Mouse (Mus musculus): ENCODE measurements at regions not wholly inside any gene's neighbourhood (a gene's known extent, or its start where the extent isn't known, plus 50 kb on each side); places are given as distances from the start of the nearest gene placed in this dataset.

DNA sequence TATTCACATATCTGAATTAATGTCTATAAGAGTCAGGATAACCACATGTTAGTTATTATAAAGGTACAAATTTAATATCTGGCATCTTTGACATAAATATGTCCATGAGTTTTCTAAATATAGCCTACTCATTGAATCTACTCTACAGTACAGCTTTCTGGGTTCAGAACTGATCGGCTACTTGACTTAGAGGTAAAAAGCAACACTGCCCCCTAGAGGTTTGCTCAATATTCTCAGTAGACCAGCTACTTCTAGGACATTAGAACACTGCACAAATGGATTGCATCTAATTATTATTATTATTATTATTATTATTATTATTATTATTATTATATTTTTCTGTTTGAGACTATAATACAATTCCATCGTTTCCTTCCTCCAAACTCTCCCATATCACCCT lies 418.8 kb upstream of the Tpm3-rs7 start:
- H3K9me3 ChIP-seq (ENCODE audit: low read length): no peaks in the 10 kb centered on the region
- no peak overlapping the region for H3K4me3 ChIP-seq (ENCODE audit: low read depth, low read length)
- WGBS: 40% methylated on average over 2 of the region's 2 CpGs
- peak; percentile 22; the same call in 1 of the 2 replicates for TF ChIP-seq CTCF (IDR thresholded peaks at IDR 0.05; ENCODE audit: low read depth)
- DNase-seq: peak; percentile 20
- no peak overlapping the region for H3K4me2 ChIP-seq (ENCODE audit: low read depth)
- no peaks in the 10 kb centered on the region for H3K27me3 ChIP-seq (ENCODE audit: insufficient read depth, low read length)
- H3K9ac ChIP-seq: no peak overlapping the region
- ATAC-seq: no peak
- H3K27ac ChIP-seq (ENCODE audit: low read depth, low read length): no peak overlapping the region
- H3K4me1 ChIP-seq (ENCODE audit: insufficient read depth): no peaks in the 10 kb centered on the region
- H3K36me3 ChIP-seq (ENCODE audit: insufficient read depth): no peaks in the 10 kb centered on the region

DNA sequence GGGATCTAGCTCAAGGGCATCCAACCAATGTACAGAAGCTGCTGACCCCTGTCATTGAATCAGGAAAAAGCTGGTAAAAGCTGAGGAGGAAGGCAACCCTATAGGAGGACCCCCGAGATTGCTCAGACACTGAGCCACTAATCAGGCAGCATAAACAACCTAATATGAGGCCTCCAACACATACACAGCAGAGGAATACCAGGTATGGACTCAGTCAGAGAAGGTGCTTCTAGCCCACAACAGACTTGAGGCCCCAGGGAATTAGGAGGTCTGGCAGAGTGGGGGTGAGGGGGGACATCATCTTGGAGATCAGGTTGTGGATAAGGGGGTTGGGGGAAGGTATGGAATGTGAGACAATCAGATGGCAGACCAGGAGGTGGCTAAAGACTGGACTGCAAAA lies 413.2 kb upstream of the Tpm3-rs7 start:
- H3K27me3 ChIP-seq (ENCODE audit: insufficient read depth, low read length): no peaks in the 10 kb centered on the region
- no peaks in the 10 kb centered on the region for H3K4me1 ChIP-seq (ENCODE audit: insufficient read depth)
- no peak overlapping the region for H3K9ac ChIP-seq
- no peak overlapping the region for H3K27ac ChIP-seq (ENCODE audit: low read depth, low read length)
- no peaks in the 10 kb centered on the region for H3K9me3 ChIP-seq (ENCODE audit: low read length)
- 80% methylated on average over 1 of the region's 1 CpGs for WGBS
- H3K4me3 ChIP-seq (ENCODE audit: low read depth, low read length): no peak overlapping the region
- TF ChIP-seq CTCF (IDR thresholded peaks at IDR 0.05; ENCODE audit: low read depth): no peak
- DNase-seq: no peak
- H3K36me3 ChIP-seq (ENCODE audit: insufficient read depth): no peaks in the 10 kb centered on the region
- no peak for ATAC-seq
- no peak overlapping the region for H3K4me2 ChIP-seq (ENCODE audit: low read depth)

DNA sequence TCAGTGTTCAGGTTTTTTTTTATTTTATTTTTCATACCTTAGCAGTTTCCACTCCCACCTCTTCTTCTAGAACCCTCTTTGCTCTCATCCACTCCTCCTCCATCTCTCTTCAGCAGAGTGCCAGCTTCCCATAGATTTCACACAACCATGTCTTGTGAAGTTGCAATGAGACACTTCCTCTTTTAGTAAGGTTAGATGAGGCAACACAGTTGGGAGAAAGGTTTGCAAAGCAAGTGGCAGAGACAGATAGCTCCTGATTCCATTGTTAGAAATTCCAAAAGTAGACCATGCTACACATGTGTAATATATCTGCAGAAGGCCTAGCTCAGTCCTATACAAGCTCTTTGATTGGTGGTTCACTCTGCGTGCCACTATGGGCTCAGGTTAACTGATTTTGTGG lies 397.3 kb upstream of the Tpm3-rs7 start:
- Histone ChIP-seq H3K9ac (no peak overlapping the region), H3K27ac (ENCODE audit: low read depth, low read length) (no peak overlapping the region), H3K27me3 (ENCODE audit: insufficient read depth, low read length) (no peaks in the 10 kb centered on the region), H3K4me1 (ENCODE audit: insufficient read depth) (no peaks in the 10 kb centered on the region), H3K36me3 (ENCODE audit: insufficient read depth) (no peaks in the 10 kb centered on the region), H3K4me2 (ENCODE audit: low read depth) (no peak overlapping the region), H3K4me3 (ENCODE audit: low read depth, low read length) (no peak overlapping the region), H3K9me3 (ENCODE audit: low read length) (no peaks in the 10 kb centered on the region)
- TF ChIP-seq CTCF (IDR thresholded peaks at IDR 0.05; ENCODE audit: low read depth): no peak
- WGBS: 100% methylated on average over 1 of the region's 1 CpGs
- no peak for DNase-seq
- ATAC-seq: no peak

Data from forebrain, postnatal 0 days (tissue).